Mouse (Mus musculus) T-helper 1 cell (primary cell): ENCODE data around the gene 5031439G07Rik.
"Not testable (repeated sequence)": the region's sequence is repeated elsewhere in the genome, so short reads cannot be mapped to it uniquely, and the experiment has no call there.

Source experiments
- in situ Hi-C: fragments of 300-600 bp; cut with MboI, MseI; formaldehyde crosslinking; loops from one replicate; pipeline ENCODE4 v1.15.1; 2025; ENCODE audit warnings: high pct_unique_total_duplicates

5031439G07Rik gene

DNA sequence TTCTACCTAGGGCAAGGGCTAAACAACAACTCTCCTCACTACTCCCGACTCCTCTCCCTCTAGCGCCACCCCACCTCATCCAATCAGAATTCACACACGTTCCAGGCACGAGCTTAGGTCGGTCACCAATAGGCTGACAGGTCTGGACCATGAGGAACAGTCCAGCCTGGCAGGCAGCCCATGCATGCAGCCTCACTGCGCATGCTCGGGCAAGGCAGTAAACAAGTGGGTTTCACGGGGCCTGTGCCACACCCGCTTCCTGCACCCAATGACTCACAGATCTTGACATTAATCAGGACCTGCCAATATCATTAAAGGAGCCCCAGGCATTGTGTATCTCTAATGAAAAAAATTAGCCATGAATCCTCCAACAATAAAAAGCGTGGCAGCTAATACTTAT is 92.1 kb downstream of the 5031439G07Rik start:
- in situ Hi-C loops = not testable (repeated sequence)
